Mouse (Mus musculus): ENCODE results near the gene Lrrc19. TPM values are rescaled to one million over a fixed set of nuclear protein-coding genes. Genes with fewer than 3 reads are reported as not detected.

Gene Lrrc19
- not detected for total RNA-seq (2023)

DNA sequence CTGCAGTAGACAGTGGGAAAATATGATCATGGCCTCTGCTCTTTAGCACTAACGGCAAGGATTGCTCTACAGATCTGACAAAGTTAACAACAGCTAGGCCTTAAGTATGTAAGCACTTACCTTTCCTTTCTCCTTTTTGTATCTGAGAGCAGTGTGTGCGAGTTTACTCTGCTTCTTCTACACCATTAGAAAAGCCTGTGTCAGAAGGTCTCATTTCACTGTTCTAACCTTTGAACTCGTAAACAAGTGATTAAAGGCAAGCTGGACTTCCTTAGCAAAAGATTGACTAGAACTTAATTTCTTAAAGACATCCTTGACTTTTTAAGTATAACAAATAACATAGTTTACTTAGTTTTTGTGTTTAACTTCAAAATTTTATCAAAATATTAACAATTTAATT, at the start of gene Lrrc19:
Gene Lrrc19, minus strand, starts transcription at position 225 of the 400 bp plus-strand sequence.

DNA sequence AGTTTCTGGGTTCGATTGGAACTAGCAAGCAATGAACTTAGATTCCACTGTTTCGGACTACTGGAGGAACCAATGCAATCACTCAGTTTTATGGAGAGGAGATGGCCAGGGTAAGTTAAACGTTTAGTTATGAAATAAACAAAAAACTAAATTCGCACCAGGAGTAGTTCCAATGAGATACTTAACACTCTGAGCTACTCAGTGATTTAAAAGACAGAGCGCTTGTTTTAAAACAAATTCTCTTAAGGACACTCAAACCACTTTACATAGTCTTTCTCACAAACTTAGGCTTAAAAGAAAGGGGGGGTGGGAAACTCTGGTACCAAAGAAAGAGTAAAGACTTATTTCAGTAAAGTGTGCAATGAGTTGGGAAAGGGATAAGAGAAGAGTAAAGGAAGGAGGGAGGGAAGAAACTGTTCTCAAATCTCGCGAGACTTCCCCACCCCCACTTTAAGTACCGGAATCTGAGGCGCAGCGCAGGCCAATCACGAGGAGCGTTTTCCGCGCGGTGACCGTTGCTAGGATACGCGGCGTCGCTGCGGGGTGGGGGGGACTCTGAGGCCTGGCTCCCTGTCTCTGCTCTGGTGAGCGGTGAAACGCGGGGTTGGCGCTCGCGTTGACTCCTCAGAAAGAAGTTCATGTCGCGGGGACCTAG, 35.8 kb downstream of the Lrrc19 start, which contains the start of gene Ift74:
Gene Ift74, plus strand, starts transcription at position 520 of the 655 bp plus-strand sequence.

DNA sequence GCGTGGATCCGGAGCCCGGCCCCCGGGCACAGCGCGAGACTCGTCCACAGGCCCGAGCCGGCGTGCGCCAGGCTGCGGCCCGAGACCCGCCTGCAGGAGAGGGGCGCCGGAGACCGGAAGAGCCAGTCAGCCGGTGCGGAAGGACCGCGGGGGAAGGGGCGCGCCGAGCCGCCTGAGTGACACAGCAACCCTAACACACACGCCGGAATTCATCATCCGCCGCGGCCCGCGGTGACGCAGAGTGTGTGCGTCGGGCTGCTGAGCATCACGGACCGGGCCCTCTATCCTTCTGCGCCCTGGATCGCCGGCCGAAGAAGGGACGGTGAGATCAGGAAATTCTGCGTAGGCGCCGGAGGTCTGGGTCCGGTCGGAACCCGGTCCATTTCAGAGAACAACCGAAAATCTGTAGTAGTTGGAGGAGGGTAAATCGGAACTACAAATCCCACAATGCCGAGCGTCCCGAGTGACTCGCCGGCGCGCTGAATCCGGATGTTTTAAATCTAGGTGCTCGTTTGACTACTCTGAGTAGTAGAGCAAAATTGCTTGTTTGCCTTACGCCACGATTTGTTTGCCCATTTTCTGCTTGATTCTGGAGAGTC, 46.8 kb downstream of the Lrrc19 start, which contains the start of gene Plaa:
Gene Plaa, minus strand, starts transcription at position 214 of the 599 bp plus-strand sequence.

Other genes with a start within 250 kb of the Lrrc19 start
- gene Gm10306, start 93.6 kb downstream of the Lrrc19 start, total RNA-seq (2023), result not detected
- gene Caap1, start 93.3 kb downstream of the Lrrc19 start, total RNA-seq (2023), result 10 to 100 TPM; 10.1 to 10.2 TPM
- 10 to 100 TPM; 30.6 to 33.0 TPM for gene Plaa, start 46.9 kb downstream of the Lrrc19 start, total RNA-seq (2023)
- gene Ift74, start 35.7 kb downstream of the Lrrc19 start, total RNA-seq (2023), result 1 to 10 TPM in 1 of 2 experiments, under 1 TPM in 1; 0.93 to 1.1 TPM
- gene Tek, start 89.1 kb upstream of the Lrrc19 start, total RNA-seq (2023), result under 1 TPM; 0.13 TPM